Mouse (Mus musculus) lung, postnatal 25 days (tissue): ENCODE results near the gene Foxe3.
"Not testable (repeated sequence)": the region's sequence is repeated elsewhere in the genome, so short reads cannot be mapped to it uniquely, and the experiment has no call there.

Source experiments
- DNase-seq: peaks from one replicate; pipeline ENCODE4 v3.0.0; 2022; ENCODE audit warnings: low spot score

Foxe3 gene

DNA sequence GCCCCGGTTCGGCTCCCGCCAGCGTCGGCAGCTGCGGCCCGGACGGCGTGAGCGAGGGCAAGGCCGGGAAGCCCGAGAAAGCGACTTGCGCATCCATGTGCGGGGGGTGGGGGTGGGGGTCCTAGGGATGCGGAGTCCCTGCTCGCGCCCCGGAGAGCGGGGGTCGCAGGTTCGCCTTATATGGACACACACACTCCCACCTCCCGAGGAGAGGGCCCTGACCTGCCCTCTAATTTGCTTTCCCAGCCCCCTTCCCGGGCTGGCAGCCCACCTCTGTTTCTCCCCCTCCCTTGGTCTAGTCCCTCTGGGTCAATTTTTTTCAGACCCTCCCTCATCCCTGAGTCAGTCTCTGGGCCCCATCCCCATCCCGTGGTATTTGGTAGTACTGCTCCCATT, at the start of gene Foxe3:
Foxe3 (minus strand) TSS at position 97 of the 396 bp plus-strand sequence.
- no peak for DNase-seq

DNA sequence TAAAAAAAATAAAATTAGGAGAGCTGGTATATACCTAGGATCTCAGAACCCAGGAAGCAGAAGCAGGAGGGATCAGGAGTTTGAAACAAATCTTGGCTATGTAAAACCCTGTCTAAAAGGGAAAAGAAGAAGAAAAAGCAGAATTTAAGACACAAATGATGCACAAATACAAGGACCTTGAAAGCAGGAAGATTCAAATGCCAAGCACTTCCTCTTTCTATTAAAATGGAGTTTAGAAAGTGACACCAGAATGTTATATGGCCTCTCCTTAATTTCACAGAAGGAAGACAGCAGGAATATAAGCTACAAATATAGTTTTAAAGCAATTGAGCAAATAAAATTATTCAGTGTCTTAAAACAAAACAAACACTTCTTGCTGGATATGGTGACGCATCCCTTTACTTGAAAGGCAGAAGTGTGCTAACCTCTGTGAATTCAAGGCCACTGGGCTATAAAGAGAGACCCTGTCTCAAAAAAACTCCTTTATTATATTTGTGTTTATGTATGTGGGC, 47.5 kb upstream of the Foxe3 start:
- no peak for DNase-seq

DNA sequence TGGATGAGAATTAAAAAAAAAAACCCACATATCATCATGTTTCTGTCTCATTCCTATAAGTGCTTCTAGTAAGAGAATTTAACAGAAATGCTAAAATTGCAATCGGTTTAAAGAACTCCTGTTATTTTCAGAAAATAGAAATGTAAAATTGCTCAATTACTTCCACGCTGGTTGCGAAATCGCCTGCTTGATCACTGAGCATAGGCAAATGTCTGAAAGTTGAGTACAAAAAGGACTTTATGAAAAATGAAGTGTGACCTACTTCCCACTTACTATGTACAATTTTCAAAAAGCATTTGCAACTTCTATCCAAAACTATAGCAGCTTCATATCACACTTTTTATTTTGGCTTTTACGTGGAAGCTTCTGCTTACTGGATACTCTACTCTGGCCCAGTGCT, 44.9 kb upstream of the Foxe3 start:
- DNase-seq: peak; percentile 23

DNA sequence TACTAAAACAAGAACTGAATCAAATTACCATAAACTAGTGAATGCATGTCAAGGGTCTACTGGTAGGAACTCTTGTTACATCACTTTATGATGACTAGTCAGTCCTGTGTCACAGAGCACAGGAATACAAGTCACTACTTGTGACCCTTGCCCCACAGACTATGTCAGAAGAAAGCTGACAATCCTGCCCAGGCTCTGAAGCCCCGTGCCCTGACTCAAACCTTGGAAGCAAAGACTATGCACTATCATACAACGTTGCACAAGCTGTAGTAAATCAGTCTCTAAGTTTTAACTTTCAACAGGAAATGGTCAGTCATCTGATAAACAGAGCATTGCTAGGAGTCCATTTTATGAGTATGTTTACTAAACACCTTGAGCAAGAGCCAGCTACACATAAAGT, 35.1 kb upstream of the Foxe3 start:
- not testable (repeated sequence) for DNase-seq

DNA sequence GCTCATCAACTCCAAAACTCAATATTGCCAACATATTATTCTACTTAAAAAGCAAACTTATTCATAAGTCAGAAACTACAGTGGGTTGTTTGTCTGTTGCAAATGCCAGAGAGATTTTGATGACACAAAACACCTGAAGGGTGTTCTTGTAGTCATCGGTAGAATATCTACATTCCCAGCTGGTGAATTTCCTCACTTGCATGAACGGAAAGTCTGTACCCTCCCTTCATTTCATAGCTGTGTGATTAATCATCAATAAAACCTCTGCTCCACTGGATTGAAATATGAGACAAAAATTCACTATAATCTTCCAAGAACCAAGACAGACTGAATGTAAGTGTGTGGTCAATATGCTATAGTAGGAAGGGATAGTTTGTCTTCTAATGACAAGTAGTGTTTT, 33.7 kb upstream of the Foxe3 start:
- DNase-seq: no peak

DNA sequence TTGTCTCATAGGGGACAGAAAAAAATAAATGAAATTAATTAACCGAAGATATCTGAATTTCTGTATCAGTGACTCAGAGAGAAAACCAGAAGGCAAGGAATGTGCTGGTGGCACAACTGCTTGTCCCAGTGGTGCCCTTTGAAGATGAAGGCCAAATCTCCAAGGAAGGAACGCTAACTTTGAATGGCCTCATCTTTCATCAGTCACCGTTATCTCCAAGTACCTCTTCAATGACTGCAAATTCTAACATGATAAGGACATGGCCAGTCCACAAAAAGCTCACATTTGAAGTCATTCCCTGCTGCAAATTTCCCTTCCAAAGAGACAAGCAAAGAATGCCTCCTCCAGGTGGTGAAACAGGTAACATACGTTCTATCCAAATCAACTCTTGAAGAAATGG, 33.0 kb upstream of the Foxe3 start:
- DNase-seq: no peak

- DNase-seq: no peak
Observed at GRCm38 (mm10) chr4:114958231-114958630, 32.4 kb upstream of the Foxe3 start.

DNA sequence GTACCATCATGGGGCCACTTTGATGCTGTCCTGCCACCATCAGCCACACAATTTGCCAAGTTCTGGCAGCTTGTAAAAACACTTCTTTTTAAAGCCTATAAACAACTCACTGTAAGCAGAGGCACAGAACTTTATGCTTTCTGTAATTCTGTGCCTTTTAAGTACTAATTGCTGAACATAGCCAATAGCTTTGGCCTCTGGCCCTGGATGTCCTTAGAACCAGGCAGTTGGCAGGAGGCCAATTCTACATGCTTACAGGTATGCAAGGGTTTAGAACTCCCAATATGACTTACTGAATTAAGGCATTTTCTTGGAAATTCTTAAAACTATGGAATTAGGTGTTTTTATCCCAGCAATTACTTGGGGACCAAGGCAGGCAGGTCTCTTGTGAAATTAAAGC, 31.6 kb upstream of the Foxe3 start:
- DNase-seq: no peak

DNA sequence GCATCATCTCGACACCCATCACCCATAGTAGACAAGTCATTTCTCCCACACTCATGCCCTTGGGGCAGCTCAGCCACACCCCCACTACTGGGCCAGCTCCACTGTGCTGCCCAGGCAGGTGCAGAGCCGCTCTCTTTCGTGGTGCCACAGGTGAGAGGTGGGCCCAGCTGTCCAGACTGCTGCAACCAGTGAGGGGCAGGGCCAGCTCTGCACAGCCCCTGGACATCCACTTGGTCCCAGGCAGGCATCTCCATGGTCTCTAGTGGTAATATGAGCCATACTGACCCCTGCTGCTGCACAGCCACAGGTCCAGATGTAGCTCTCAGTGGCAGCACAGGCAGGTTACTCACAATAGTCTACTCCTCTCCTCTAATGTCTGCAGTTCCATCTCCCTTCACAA, 27.4 kb upstream of the Foxe3 start:
- no peak for DNase-seq

GRCm38 (mm10) chr4:114947852-114948481, 22.2 kb upstream of the Foxe3 start:
- no peak for DNase-seq

GRCm38 (mm10) chr4:114947395-114947794, 21.6 kb upstream of the Foxe3 start:
- peak; percentile 77 for DNase-seq

GRCm38 (mm10) chr4:114946416-114946815, 20.6 kb upstream of the Foxe3 start:
- DNase-seq: no peak

DNA sequence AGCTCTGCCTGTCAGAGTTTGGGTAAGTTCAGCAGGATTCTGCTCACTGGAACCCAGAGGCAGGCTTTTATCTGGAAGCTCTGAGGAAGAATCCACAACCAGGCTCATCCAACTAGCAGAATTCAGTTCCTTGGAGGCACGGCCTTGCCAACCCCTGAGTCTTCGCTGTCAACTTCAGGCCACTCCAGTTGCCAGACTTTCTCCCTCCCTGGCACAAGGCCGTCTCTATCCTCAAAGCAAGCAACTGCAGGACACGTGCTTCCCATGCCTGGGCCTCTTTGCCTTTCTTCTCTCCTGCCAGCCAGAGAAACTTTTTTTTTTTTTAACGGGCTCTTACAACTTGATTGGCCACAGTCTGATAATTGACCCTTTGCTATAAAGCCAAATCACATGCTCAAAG, 19.2 kb upstream of the Foxe3 start:
- no peak for DNase-seq

DNA sequence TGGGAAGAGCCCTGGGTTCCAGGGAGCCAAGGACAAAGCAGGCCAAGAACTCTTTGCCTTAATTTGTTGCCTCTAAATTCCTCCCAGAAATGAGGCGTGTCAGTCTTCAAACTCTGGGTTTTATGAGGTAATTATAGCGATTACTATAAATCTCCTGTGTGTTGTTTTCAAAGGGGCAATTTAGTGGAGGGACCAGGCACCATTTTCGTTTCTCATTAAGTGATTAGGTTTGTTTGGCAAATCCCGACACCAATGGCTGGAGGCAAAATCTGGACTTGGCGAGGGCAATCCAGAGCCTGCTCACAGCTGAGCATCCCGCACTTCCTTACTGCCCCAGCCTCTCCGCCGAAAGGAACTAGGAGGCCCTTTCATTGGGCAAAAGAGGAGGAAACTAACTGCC, 16.8 kb upstream of the Foxe3 start:
- no peak for DNase-seq

GRCm38 (mm10) chr4:114942112-114942511, 16.3 kb upstream of the Foxe3 start:
- no peak for DNase-seq

DNA sequence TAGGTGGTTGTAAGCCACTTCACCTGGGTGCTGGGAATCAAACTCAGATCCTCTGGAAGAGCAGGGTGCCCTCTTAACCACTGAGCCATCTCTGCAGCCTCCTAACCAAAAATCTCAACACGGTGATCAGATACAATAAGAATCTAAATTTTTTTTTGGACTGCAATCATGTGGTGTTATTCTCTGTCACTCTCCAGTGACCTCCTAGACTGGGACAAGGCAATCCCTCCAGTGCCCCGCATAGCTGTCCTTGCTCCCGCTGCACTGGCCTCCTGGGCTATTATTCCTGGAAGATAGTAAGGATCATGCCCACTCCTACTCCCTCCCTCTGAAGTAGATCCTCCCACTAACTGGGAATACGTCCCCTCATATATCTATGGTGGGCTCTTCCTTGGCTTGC, 15.5 kb upstream of the Foxe3 start:
- DNase-seq: no peak

DNA sequence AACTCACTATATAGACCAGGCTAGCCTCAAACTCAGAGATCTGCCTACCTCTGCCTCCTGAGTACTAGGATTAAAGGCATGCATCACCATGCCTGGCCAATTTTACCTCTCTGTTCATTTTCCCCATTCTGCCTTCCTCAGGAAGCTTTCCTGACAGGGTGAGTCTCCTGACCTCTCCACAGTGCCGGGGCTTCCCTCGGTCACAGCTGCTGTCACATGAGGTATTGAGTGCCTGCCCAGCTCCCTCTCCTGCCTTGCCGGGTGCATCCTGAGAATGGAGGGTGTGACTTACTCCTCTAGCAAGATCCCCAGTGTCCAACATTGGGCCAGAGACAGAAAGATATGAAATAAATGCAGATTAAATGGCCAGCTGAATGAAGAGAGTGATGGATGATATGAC, 12.4 kb upstream of the Foxe3 start:
- DNase-seq: no peak

GRCm38 (mm10) chr4:114937459-114938047, 11.7 kb upstream of the Foxe3 start:
- no peak for DNase-seq

DNA sequence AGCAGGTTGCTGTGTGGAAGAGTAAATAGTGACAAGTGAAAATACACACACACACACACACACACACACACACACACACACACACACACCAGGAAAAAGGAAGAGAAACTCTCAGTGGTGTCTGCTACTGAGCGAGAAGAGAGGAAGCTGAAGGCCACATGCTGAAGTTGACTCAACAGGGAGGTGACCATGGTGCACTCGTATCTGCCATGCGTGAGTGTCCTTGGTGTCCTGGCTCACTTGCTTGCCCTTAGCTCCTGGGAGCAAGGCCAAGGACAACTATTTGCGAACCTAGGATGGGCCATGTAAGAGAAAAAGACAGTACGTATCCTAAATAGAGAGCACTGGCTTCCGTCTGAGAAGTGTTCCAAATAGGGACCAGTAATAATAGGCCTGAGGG, 8.4 kb upstream of the Foxe3 start:
- no peak for DNase-seq

- no peak for DNase-seq
Observed at GRCm38 (mm10) chr4:114932747-114933146, 6.9 kb upstream of the Foxe3 start.

DNA sequence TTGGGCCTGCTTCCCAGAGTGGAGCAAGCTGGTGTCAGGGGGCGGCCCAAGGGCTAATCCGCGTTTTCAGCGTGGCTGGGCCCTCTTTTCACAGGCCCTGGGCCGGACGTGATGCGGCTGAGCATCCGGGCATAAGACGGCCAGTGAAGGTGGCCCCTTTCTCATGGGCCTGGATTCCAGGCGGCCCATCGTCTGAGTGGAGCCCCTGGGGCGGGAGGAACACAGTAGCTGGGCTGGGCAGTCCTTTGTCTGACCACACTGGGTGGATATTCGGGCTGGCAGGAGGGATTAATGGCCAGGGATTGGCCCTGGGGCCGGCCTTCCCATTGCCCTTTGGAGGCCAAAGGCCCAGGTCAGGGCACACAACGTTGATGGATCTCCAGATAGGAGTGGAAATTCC, 3.3 kb upstream of the Foxe3 start:
- no peak for DNase-seq

GRCm38 (mm10) chr4:114924971-114925916, 569 bp downstream of the Foxe3 start:
- no peak for DNase-seq

DNA sequence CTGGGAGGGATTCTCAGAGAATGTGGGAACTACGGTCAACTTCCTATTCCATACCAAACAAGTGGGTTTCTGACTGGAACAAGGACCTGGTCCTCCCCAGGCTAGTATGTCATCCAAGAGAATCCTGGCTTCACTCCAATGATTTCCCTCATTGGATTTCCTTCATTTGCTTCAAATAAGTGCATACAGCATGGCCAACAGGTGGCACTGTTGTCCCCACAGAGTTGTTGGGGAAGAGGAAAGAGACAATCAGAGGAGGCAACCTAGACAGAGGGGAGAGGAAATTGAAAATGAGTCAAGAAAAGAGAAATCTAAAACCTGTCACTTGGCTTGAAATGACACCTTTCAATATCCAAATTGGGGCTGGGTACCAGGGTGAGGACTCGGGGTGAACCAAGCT, 8.7 kb downstream of the Foxe3 start:
- DNase-seq: peak; percentile 42
